Comparison of ENCODE assay signal across 25 mouse cellular contexts in the genomic region with DNA sequence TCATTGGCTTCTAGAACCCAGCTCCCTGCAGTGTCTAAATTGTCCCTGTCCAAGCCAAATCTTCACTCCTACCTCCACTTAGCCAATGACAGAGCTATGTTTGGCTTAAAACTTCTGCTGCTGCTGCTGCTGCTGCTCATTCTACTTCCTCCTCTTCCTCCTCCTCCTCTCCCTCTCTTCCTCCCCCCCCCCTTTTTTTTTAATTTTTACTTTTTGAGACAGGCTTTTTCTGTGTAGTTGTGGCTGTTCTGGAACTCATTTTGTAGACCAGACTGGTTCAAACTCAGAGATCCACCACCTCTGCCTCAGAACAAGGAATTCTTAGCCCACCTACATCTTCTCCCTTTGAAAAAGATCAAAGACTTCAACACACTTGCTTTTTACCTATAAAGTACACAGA. TPM values are rescaled to one million over a fixed set of nuclear protein-coding genes. Genes with fewer than 3 reads are reported as not detected.
DNase-seq lines count a peak whose midpoint lies in the region; ATAC-seq and TF ChIP-seq lines count a peak whose summit lies in the region.
"Had no signal": no experiment of that assay in that cellular context is flagged by ENCODE, and none has a peak within 500 bp of the region (broad histone marks: within the 10 kb centered on the region; RNA-seq: fewer than 3 reads in every experiment).

No protein-coding gene starts in this region.

- TF ChIP-seq EP300 in heart, adult 2 months (IDR thresholded peaks at IDR 0.05; ENCODE audit: insufficient read depth, low read depth, low read length) = no peak
- TF ChIP-seq EP300 in heart, postnatal 0 days (IDR thresholded peaks at IDR 0.05; ENCODE audit: low read depth) = no peak
- TF ChIP-seq EP300 in CH12.LX (IDR thresholded peaks at IDR 0.05; ENCODE audit: low read length) = peak; percentile 32

- no peaks in the 10 kb centered on the region for H3K79me2 ChIP-seq in heart, adult 2 months (replicated peaks; ENCODE audit: control insufficient read depth, insufficient read depth, low read length)
- no peaks in the 10 kb centered on the region for H3K79me2 ChIP-seq in CH12.LX (replicated peaks; ENCODE audit: control insufficient read depth, extremely low read depth, insufficient read depth, poor library complexity, severe bottlenecking)

- H3K27me3 ChIP-seq in heart, adult 2 months (ENCODE audit: control insufficient read depth, insufficient read depth, low read length) = no peaks in the 10 kb centered on the region
- H3K27me3 ChIP-seq in heart, postnatal 0 days (ENCODE audit: control insufficient read depth, insufficient read depth, low read length) = no peaks in the 10 kb centered on the region
- no peaks in the 10 kb centered on the region for H3K27me3 ChIP-seq in heart, embryonic 10.5 days (ENCODE audit: insufficient read depth, poor library complexity, severe bottlenecking)
- H3K27me3 ChIP-seq in CH12.LX (replicated peaks) = no peaks in the 10 kb centered on the region
- H3K27me3 ChIP-seq: embryonic facial prominence, embryonic 13.5 days; embryonic facial prominence, embryonic 15.5 days; forebrain, embryonic 12.5 days had no signal

- peak overlapping the region; percentile 84 for H3K27ac ChIP-seq in heart, adult 2 months
- peak overlapping the region; percentile 94 for H3K27ac ChIP-seq in heart, postnatal 0 days (ENCODE audit: low read depth)
- no peak overlapping the region for H3K27ac ChIP-seq in heart, embryonic 10.5 days
- peak overlapping the region; percentile 90 for H3K27ac ChIP-seq in CH12.LX (ENCODE audit: insufficient read depth, low read depth)
- H3K27ac ChIP-seq: embryonic facial prominence, embryonic 13.5 days; embryonic facial prominence, embryonic 15.5 days; forebrain, embryonic 10.5 days; forebrain, embryonic 12.5 days had no signal

- dilution Hi-C loops in CH12.LX (cut with MboI; ENCODE audit: extremely low pct_ligation_motif_present, extremely low pct_unique_long_range_greater_than_20kb, low sequenced_read_pairs) = no loop called here

- H3K36me3 ChIP-seq in heart, adult 2 months (ENCODE audit: control insufficient read depth, insufficient read depth, low read length) = peaks cover 27% of the 10 kb centered on the region
- peaks cover 20% of the 10 kb centered on the region; the same call in 1 of the 2 replicates for H3K36me3 ChIP-seq in heart, postnatal 0 days (replicated peaks; ENCODE audit: control insufficient read depth, insufficient read depth, low read length)
- H3K36me3 ChIP-seq in heart, embryonic 10.5 days = peaks cover 14% of the 10 kb centered on the region
- peaks cover 0 to 10% of the 10 kb centered on the region in 2 experiments for H3K36me3 ChIP-seq in CH12.LX (replicated peaks in 1 of 2; ENCODE audit: control insufficient read depth in 1 of 2, insufficient read depth in 1 of 2, low read length in 1 of 2)
- H3K36me3 ChIP-seq: embryonic facial prominence, embryonic 15.5 days; forebrain, embryonic 10.5 days; forebrain, embryonic 12.5 days had no signal

- no peak overlapping the region for H3K9ac ChIP-seq in heart, adult 2 months (ENCODE audit: low read depth, low read length)
- H3K9ac ChIP-seq in heart, postnatal 0 days (replicated peaks; ENCODE audit: low read depth, low read length) = no peak overlapping the region
- peak overlapping the region; percentile 6; the same call in 1 of the 2 replicates for H3K9ac ChIP-seq in CH12.LX (ENCODE audit: insufficient read depth, low read depth)
- H3K9ac ChIP-seq: embryonic facial prominence, embryonic 13.5 days; embryonic facial prominence, embryonic 15.5 days; forebrain, embryonic 12.5 days had no signal

- H3K4me3 ChIP-seq in heart, adult 2 months = no peak overlapping the region
- H3K4me3 ChIP-seq in heart, postnatal 0 days (ENCODE audit: low read depth, low read length) = no peak overlapping the region
- H3K4me3 ChIP-seq in heart, embryonic 10.5 days = no peak overlapping the region
- H3K4me3 ChIP-seq in CH12.LX (replicated peaks in 1 of 3; ENCODE audit: low read depth in 2 of 3, low read length in 2 of 3, poor library complexity in 1 of 3) = no peak overlapping the region
- H3K4me3 ChIP-seq: embryonic facial prominence, embryonic 13.5 days; embryonic facial prominence, embryonic 15.5 days; erythroblast, embryonic 14.5 days; forebrain, embryonic 10.5 days; forebrain, embryonic 12.5 days had no signal

- no peak for TF ChIP-seq CTCF in heart, adult 2 months (IDR thresholded peaks at IDR 0.05)
- no peak for TF ChIP-seq CTCF in heart, postnatal 0 days (IDR thresholded peaks at IDR 0.05; ENCODE audit: low read depth)
- no peak for TF ChIP-seq CTCF in CH12.LX (conservative IDR thresholded peaks at IDR 0.05 in 1 of 2, IDR thresholded peaks at IDR 0.05 in 1 of 2; ENCODE audit: low read depth in 2 of 2, low read length in 2 of 2)

- intact Hi-C loops in heart, adult 2 months (cut with DNase I) = no loop called here
- intact Hi-C loops in heart, postnatal 36 days (cut with DNase I) = no loop called here

- H3K4me2 ChIP-seq in heart, postnatal 0 days (ENCODE audit: low read depth, low read length) = no peak overlapping the region
- no peak overlapping the region for H3K4me2 ChIP-seq in CH12.LX (ENCODE audit: insufficient read depth, low read depth, poor library complexity, severe bottlenecking)
- H3K4me2 ChIP-seq: embryonic facial prominence, embryonic 13.5 days; embryonic facial prominence, embryonic 15.5 days; forebrain, embryonic 12.5 days had no signal

- DNase-seq in heart, adult 2 months = no peak
- no peak for DNase-seq in heart, postnatal 36 days
- no peak for DNase-seq in heart, postnatal 0 days (ENCODE audit: low spot score)
- no peak for DNase-seq in heart, embryonic 10.5 days (ENCODE audit: low spot score)
- DNase-seq in CH12.LX (ENCODE audit: extremely low read depth) = no peak
- no peak for DNase-seq in layer of hippocampus, adult 18-20 months (ENCODE audit: low spot score in 2 of 2)
- DNase-seq in urinary bladder, adult 18-20 months (ENCODE audit: low spot score in 2 of 2) = no peak
- DNase-seq: adrenal gland, adult 8-10 months; adrenal gland, postnatal 14 days; adrenal gland, postnatal 36 days; B cell, adult 2 months; cerebellum, adult 11 months; cerebellum, adult 18-20 months; cerebellum, adult 8-10 months; cerebellum, adult 9-11 months; cerebellum, postnatal 14 days; cerebellum, postnatal 36 days; embryo, embryonic 11 days had no signal

- no peak for ATAC-seq in heart, postnatal 0 days (ENCODE audit: insufficient read depth, low read depth)
- ATAC-seq: forebrain, embryonic 14.5 days; forebrain, embryonic 16.5 days had no signal

- H3K4me1 ChIP-seq in heart, adult 2 months (ENCODE audit: control insufficient read depth, insufficient read depth, low read length) = peaks cover 4% of the 10 kb centered on the region
- H3K4me1 ChIP-seq in heart, postnatal 0 days (ENCODE audit: control insufficient read depth, insufficient read depth) = peaks cover 54% of the 10 kb centered on the region
- H3K4me1 ChIP-seq in heart, embryonic 10.5 days = peaks cover 52% of the 10 kb centered on the region
- H3K4me1 ChIP-seq in CH12.LX (ENCODE audit: control insufficient read depth in 1 of 2, insufficient read depth in 2 of 2) = peaks cover 43 to 95% of the 10 kb centered on the region in 2 experiments
- H3K4me1 ChIP-seq: embryonic facial prominence, embryonic 13.5 days; forebrain, embryonic 10.5 days; forebrain, embryonic 12.5 days had no signal

- no peaks in the 10 kb centered on the region for H3K9me3 ChIP-seq in heart, postnatal 0 days (replicated peaks; ENCODE audit: control insufficient read depth, low read length)
- H3K9me3 ChIP-seq in heart, embryonic 10.5 days = no peaks in the 10 kb centered on the region
- H3K9me3 ChIP-seq in CH12.LX (replicated peaks; ENCODE audit: low read length) = no peaks in the 10 kb centered on the region
- H3K9me3 ChIP-seq: embryonic facial prominence, embryonic 13.5 days; embryonic facial prominence, embryonic 15.5 days; forebrain, embryonic 10.5 days; forebrain, embryonic 12.5 days had no signal

- no peak for TF ChIP-seq POLR2A in heart, adult 2 months (IDR thresholded peaks at IDR 0.05; ENCODE audit: insufficient read depth, low read depth, low read length)
- no peak for TF ChIP-seq POLR2A in CH12.LX (IDR thresholded peaks at IDR 0.05; ENCODE audit: low read depth, low read length)

- TF ChIP-seq RAD21 in CH12.LX (IDR thresholded peaks at IDR 0.05; ENCODE audit: low read depth, low read length) = no peak

- in situ Hi-C loops in CH12.LX (cut with MboI; ENCODE audit: low pct_ligation_motif_present, low pct_unique_long_range_greater_than_20kb, low sequenced_read_pairs) = no loop called here

TF ChIP-seq in CH12.LX, 34 proteins besides CTCF, POLR2A, EP300 and RAD21 (continues in another document):
- TF ChIP-seq ZKSCAN1 (IDR thresholded peaks at IDR 0.05; ENCODE audit: borderline replicate concordance, low read depth, low read length) = no peak
- 0 out of 2 replicates have a peak, but pooled peaks have one; percentile 4 for TF ChIP-seq IRF4 (IDR thresholded peaks at IDR 0.05; ENCODE audit: low read depth, low read length)
- 0 out of 2 replicates have a peak, but pooled peaks have one; percentile 11 for TF ChIP-seq MYC (IDR thresholded peaks at IDR 0.05; ENCODE audit: low read depth, low read length)
- TF ChIP-seq MAZ (IDR thresholded peaks at IDR 0.05; ENCODE audit: low read depth, low read length) = peak; percentile 85; the same call in 1 of the 2 replicates
- TF ChIP-seq MAX (IDR thresholded peaks at IDR 0.05; ENCODE audit: low read length) = no peak

RNA-seq across cellular contexts. Expression of gene Srl, which starts 39.0 kb away (rescaled TPM):
- 100 to 1,000 TPM; 771 to 870 TPM for total RNA-seq in heart, adult 2 months (2021)
- polyA plus RNA-seq in heart, adult 2 months (2012; rRNA removed) = 276 and 575 TPM in 2 replicates
- total RNA-seq in heart, postnatal 36 days (2021) = 1,000 to 10,000 TPM in 1 of 2 experiments, 100 to 1,000 TPM in 1; 873 to 1,040 TPM
- 910 and 974 TPM in 2 replicates for total RNA-seq in heart, postnatal 0 days (2014; rRNA removed; ENCODE audit: low replicate concordance)
- 346 and 419 TPM in 2 replicates for polyA plus RNA-seq in heart, postnatal 0 days (2015; fragmentation: Nextera tagmentation; extraction: Ambion mirVana)
- polyA plus RNA-seq in heart, embryonic 10.5 days (2016; fragmentation: Nextera tagmentation; extraction: Ambion mirVana) = 87.3 and 201 TPM in 2 replicates
- total RNA-seq in CH12.LX (2012; rRNA removed) (44.6 and 60.3 TPM in 2 replicates), CH12.LX (2014; rRNA removed) (62.7 and 88.8 TPM in 2 replicates)
- polyA plus RNA-seq in CH12.LX (2012; ENCODE audit: insufficient read length, low read depth) = 71.3 and 77.9 TPM in 2 replicates
- 10 to 100 TPM; 10.0 to 10.3 TPM for total RNA-seq in layer of hippocampus, adult 18-20 months (2021)
- polyA plus RNA-seq: erythroblast, embryonic 14.5 days had no signal

RNA-seq across cellular contexts. Expression of gene Tfap4, which starts 57.1 kb away (rescaled TPM):
- 1 to 10 TPM; 3.2 to 3.4 TPM for total RNA-seq in heart, adult 2 months (2021)
- 2.4 and 2.9 TPM in 2 replicates for polyA plus RNA-seq in heart, adult 2 months (2012; rRNA removed)
- total RNA-seq in heart, postnatal 36 days (2021) = 1 to 10 TPM; 4.4 to 4.6 TPM
- total RNA-seq in heart, postnatal 0 days (2014; rRNA removed; ENCODE audit: low replicate concordance) = 2.6 and 6.3 TPM in 2 replicates
- polyA plus RNA-seq in heart, postnatal 0 days (2015; fragmentation: Nextera tagmentation; extraction: Ambion mirVana) = 2.9 and 3.4 TPM in 2 replicates
- polyA plus RNA-seq in heart, embryonic 10.5 days (2016; fragmentation: Nextera tagmentation; extraction: Ambion mirVana) = 9.5 and 17.5 TPM in 2 replicates
- total RNA-seq in CH12.LX (2012; rRNA removed) = 23.5 and 27.5 TPM in 2 replicates
- total RNA-seq in CH12.LX (2014; rRNA removed) = 24.0 and 25.0 TPM in 2 replicates
- polyA plus RNA-seq in CH12.LX (2012; ENCODE audit: insufficient read length, low read depth) = 43.3 and 46.6 TPM in 2 replicates
- total RNA-seq in layer of hippocampus, adult 18-20 months (2021) = 1 to 10 TPM; 5.3 TPM

Comparison
In these comparisons a context has a peak if more than half of its experiments do, and no peak if none do; other contexts are left out.
1. RNA of gene Srl, which starts 39.0 kb away (total RNA-seq): 873 to 1,040 TPM in heart, postnatal 36 days, 910 to 974 TPM in heart, postnatal 0 days and 771 to 870 TPM in heart, adult 2 months; 44.6 to 88.8 TPM in CH12.LX and 10.0 to 10.3 TPM in layer of hippocampus, adult 18-20 months; every median in the first group is over 4 times any median in the second.